Mouse (Mus musculus) left cerebral cortex, adult 2 months (tissue): Measurements from ENCODE around the gene Gad2. TPM values are rescaled to one million over a fixed set of nuclear protein-coding genes. Genes with fewer than 3 reads are reported as not detected.

Experiments
- DNase-seq, 2 experiments: peaks; one replicate each; pipeline ENCODE4 v3.0.0; 2021 to 2022; ENCODE audit warnings: low spot score in 2 of 2, mixed read lengths in 1 of 2; ENCODE audit errors: extremely low spot score in 1 of 2
- H3K27ac ChIP-seq: fragments of 200-600 bp; 2 replicates; pipeline ENCODE4 v1.8.1; 2022
- H3K4me3 ChIP-seq: fragments of 200-600 bp; 2 replicates; pipeline ENCODE4 v1.8.1; 2022
- CTCF ChIP-seq: fragments of 200-600 bp; IDR thresholded peaks from 2 replicates; pipeline ENCODE4 v1.8.1; 2022; ENCODE audit warnings: antibody characterized with exemption, mild to moderate bottlenecking, moderate library complexity
- intact Hi-C: fragments of 180-260 bp; cut with DNase I; formaldehyde crosslinking; loops from one replicate; pipeline ENCODE4 v1.15.1; 2025
- total RNA-seq, 2 experiments: library from RNA; stranded (reverse); gene quantifications; 2 replicates each; pipeline ENCODE4 v1.2.3; 2021

Gene Gad2
- total RNA-seq, 2 experiments from 2014 or later, result 104 to 120 TPM

GRCm38 (mm10) chr2:22651826-22652225, 29.8 kb downstream of the Gad2 start:
- H3K27ac ChIP-seq, result no peak overlapping the region
- intact Hi-C loops, result no loop called here
- TF ChIP-seq CTCF, result no peak
- no peak overlapping the region for H3K4me3 ChIP-seq
- no peak for DNase-seq

GRCm38 (mm10) chr2:22663731-22664130, 41.7 kb downstream of the Gad2 start:
- H3K27ac ChIP-seq, result no peak overlapping the region
- DNase-seq, result no peak
- no peak overlapping the region for H3K4me3 ChIP-seq
- intact Hi-C loops, result no loop called here
- no peak for TF ChIP-seq CTCF

GRCm38 (mm10) chr2:22670415-22670814, 48.4 kb downstream of the Gad2 start:
- Histone ChIP-seq H3K4me3 (no peak overlapping the region), H3K27ac (no peak overlapping the region)
- no peak for TF ChIP-seq CTCF
- intact Hi-C loops, result no loop called here
- DNase-seq, result no peak

GRCm38 (mm10) chr2:22671348-22671747, 49.3 kb downstream of the Gad2 start:
- no peak for DNase-seq
- H3K4me3 ChIP-seq, result no peak overlapping the region
- no peak for TF ChIP-seq CTCF
- intact Hi-C loops, result no loop called here
- H3K27ac ChIP-seq, result no peak overlapping the region

GRCm38 (mm10) chr2:22677066-22677465, 55.1 kb downstream of the Gad2 start:
- no peak for DNase-seq
- Histone ChIP-seq H3K27ac (no peak overlapping the region), H3K4me3 (no peak overlapping the region)
- intact Hi-C loops, result no loop called here
- no peak for TF ChIP-seq CTCF

GRCm38 (mm10) chr2:22679944-22680343, 57.9 kb downstream of the Gad2 start:
- no peak overlapping the region for H3K27ac ChIP-seq
- no peak for DNase-seq
- H3K4me3 ChIP-seq, result no peak overlapping the region
- TF ChIP-seq CTCF, result no peak
- intact Hi-C loops, result no loop called here

GRCm38 (mm10) chr2:22689969-22690368, 68.0 kb downstream of the Gad2 start:
- H3K27ac ChIP-seq, result no peak overlapping the region
- intact Hi-C loops, result no loop called here
- no peak for DNase-seq
- H3K4me3 ChIP-seq, result no peak overlapping the region
- peak; percentile 26 for TF ChIP-seq CTCF

- DNase-seq, result peak in 1 of 2 experiments; percentile 18
- no peak overlapping the region for H3K27ac ChIP-seq
- intact Hi-C loops, result no loop called here
- no peak overlapping the region for H3K4me3 ChIP-seq
- TF ChIP-seq CTCF, result no peak
These were observed 83.0 kb downstream of the Gad2 start for GRCm38 (mm10) chr2:22704780-22705727.

GRCm38 (mm10) chr2:22706233-22706632, 84.2 kb downstream of the Gad2 start:
- no peak for DNase-seq
- TF ChIP-seq CTCF, result no peak
- intact Hi-C loops, result no loop called here
- Histone ChIP-seq H3K27ac (no peak overlapping the region), H3K4me3 (no peak overlapping the region)

GRCm38 (mm10) chr2:22721522-22722470, 99.8 kb downstream of the Gad2 start:
- intact Hi-C loops, result loop anchor here (2.0 to 5.0 kb wide), 3 partner anchors 89 to 779 kb away; no protein-coding TSS in a partner anchor
- Histone ChIP-seq H3K27ac (no peak overlapping the region), H3K4me3 (no peak overlapping the region)
- DNase-seq, result peak; percentile 57 to 74
- peak; percentile 87 for TF ChIP-seq CTCF

- intact Hi-C loops, result loop anchor here (2.0 to 5.0 kb wide), 3 partner anchors 92 to 782 kb away; no protein-coding TSS in a partner anchor
- no peak overlapping the region for H3K4me3 ChIP-seq
- TF ChIP-seq CTCF, result no peak
- DNase-seq, result no peak
- H3K27ac ChIP-seq, result no peak overlapping the region
These were observed 102.0 kb downstream of the Gad2 start for GRCm38 (mm10) chr2:22723927-22724534.

GRCm38 (mm10) chr2:22727113-22727512, 105.1 kb downstream of the Gad2 start:
- DNase-seq, result no peak
- intact Hi-C loops, result no loop called here
- H3K4me3 ChIP-seq, result no peak overlapping the region
- H3K27ac ChIP-seq, result no peak overlapping the region
- no peak for TF ChIP-seq CTCF
